Mouse (Mus musculus): ENCODE results near the gene Stim2.
A peak's percentile ranks its signal among the peaks of the same experiment; 100 is the strongest.

Stim2 gene

GRCm38 (mm10) chr5:53998146-53998742, at the start of gene Stim2:
TSS of gene Stim2 (plus strand) at chr5:53998499.
- peak; percentile 97 for DNase-seq

DNA sequence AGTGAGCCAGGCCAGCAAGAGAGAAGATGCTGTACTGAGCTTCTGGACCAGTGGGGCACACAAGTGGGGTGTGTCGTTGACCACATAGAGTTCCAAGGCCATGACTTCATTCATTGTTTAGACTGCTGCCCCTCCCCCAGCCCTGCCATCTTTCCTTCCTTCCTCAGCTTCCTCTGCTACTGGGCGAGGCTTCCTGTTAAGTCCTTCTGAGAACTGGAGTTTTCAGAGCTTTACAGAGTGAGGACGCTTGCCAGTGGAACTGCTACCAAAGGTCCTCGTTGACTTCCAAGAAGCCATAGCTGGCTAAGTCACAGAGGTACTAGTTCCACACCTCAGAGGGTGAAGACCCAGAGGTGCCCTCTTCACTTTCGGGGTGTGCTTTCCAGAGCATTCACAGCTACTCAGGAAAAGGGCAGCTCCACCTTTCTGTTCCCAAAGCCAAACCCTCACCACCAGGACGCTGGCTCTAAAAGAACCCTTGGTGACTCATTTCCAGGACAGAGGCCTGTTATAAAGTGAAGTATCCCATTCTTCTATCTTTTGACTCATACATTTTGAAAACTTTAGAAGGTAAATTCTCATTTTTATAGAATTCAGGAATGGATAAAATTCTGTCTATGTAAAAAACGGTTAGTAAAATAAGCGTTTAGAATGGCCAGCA, 49.6 kb upstream of the Stim2 start:
- DNase-seq, result no peak

DNA sequence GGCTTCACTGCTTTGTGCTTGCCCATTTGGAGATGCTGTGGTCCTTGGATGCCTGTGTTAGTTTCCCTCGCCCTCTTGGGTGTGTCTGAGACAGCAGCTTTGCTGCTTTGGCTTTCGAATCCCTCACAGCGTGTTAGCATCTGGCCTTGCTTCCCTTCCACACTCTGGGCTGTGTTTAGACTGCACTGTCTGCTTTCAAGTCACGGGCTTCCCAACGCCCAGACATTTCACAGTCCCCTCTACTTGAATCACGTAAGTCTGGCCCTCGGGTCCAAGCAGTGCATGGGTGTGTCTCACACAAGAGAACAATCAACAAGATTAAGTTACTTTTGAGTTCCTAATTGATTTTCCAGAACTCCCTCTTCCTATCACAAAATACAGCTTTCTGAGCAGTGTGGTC, 48.1 kb upstream of the Stim2 start:
- no peak for DNase-seq

DNA sequence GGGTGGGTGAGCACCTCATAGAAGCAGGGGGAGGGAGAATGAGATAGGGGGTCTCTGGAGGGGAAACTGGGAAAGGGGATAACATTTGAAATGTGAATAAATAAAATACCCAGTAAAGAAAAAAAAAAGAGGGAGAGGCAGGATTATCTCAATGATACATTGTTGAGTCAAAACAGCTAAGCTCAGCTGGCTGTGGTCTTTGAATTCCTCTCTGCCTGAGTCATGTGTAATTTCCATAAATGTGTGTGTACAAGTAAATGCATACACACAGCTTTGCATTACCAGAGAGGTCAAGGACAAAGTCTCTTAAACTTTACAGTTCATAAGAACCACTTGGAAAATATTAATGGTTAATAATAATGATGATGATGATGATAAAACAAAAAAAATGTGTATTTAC, 45.1 kb upstream of the Stim2 start:
- no peak for DNase-seq

DNA sequence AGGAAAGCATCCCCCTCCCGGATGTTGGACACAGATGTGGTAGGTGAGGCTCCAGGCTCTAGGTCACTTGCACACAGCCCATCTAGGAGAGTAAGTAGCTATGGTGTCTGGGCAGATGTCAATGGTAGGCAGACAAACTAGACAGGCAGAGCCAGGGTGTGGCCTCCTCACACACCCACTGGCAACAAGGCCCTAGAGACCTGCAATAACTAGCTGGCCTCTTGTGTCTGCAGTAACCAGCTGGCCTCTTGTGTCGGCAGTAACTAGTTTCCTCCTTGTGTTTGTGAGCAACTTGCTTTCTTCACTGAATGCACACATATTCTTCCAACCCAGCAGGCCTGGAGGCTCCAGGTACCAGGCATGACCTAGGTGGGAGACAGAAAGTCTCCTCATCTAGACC, 44.5 kb upstream of the Stim2 start:
- DNase-seq, result no peak

GRCm38 (mm10) chr5:53955966-53956365, 42.3 kb upstream of the Stim2 start:
- no peak for DNase-seq

DNA sequence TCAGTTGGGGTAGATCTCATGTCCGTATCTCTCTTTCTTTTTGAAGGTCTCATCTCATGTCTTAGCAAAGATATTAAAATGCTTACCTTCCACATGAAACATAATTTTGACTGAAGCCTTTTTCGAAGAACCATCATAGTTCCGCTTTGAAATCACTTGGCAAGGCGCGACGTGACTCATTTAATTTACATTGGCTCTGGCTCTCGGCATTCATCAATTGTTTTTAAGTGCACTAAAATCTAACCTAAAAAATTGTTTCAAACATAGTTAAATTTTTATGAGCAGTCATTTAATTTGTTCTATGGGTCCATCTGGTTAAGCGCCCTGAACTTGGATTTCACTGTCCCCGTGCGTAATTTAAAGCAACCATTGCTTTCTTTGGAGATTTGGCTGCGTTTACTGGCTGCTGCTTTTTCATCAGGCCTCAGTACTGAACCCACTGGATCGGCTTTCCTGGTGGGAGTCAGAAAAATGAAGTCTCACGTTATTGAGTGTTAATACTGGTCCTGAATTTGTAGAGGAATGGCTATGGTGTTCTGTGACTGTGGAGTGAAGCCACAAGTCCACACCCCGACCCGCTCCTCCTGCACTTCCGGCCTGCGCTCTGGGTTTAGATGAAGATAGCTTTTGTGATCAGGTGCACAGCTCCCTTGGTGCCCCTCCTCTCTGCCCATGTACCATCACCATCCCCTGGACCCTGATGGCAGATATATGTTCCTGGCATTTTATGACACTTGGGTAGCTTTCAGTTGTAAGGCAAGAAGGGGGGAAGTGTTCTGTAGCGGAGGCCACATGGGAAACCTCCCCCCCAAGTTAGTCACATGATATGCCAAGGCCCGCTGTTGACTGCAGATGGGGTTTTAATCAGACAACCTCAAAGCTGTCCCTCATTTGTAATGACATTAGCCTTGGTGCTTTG, 41.6 kb upstream of the Stim2 start:
- DNase-seq, result no peak

- DNase-seq, result no peak
Observed at GRCm38 (mm10) chr5:53957348-53957747, 41.0 kb upstream of the Stim2 start.

- no peak for DNase-seq
Observed at GRCm38 (mm10) chr5:53961229-53961628, 37.1 kb upstream of the Stim2 start.

DNA sequence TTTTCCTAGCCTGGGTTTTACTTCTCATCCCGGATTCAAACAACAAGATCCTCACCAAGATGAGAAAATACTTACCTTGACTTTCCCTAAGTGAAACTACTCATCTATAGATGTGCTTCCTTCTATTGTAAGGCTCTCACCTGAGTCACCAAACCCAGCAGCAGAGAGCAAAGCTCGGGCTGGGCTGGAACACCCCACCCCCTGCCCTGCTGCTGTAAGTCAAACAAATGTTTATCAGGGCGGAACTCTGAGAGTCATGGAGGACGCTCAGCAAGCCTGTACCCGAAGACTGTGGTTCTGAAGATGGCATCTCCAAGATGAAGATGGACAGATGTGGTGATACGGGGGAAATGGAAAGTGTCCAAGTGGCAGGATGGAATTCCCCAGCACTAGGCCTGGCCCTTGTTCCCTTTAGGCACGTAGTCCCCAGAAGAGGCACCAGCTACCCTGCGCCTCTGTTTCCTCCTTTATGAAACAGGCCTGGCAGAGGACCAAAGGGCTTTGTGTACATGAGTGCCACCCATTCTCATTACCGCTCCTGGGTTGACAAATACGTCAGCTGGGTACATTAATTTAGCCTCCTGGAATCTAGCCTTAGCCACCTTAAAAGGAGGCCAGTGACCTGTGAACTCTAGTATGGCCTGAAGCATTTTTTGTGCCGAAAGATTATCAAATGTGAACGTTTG, 36.3 kb upstream of the Stim2 start:
- no peak for DNase-seq

DNA sequence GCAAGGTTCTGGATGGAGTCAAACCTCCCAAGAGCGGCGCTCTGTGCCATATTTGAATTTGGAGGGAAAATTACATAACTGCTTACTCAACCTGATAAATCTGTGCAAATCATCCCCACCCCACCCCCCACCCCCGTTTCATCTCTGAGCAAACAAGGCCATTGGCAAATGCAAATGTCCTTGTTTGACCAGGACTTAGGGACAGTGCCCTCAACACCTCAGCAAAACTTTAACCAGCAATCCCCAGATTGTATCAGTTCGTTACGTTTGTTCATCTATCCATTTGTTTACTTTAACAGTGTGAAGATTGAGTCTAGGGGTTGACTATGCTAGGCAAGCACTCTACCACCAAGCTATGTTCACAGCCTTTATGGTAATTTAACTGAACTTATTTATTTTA, 32.6 kb upstream of the Stim2 start:
- DNase-seq, result no peak

DNA sequence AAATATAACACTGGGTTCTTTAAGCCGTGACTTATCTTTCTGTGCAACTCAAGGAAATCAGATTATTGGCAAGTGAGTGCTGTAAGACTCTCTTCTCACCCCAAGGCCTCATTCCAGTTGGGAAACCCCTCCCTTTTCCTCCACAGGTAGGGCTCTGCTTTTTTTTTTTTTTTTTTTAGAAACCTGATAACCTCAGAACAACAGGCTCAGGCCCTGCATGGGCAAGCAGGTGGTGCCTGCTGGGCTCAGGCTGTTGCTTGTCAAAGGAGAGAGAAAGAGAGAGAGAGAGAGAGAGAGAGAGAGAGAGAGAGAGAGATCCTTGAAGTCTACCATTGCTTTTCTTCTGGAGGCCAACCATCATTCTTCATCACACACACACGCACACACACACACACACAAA, 30.7 kb upstream of the Stim2 start:
- DNase-seq, result no peak

- no peak for DNase-seq
Observed at GRCm38 (mm10) chr5:53970178-53970577, 28.1 kb upstream of the Stim2 start.

GRCm38 (mm10) chr5:53971201-53971600, 27.1 kb upstream of the Stim2 start:
- no peak for DNase-seq

GRCm38 (mm10) chr5:53972905-53973304, 25.4 kb upstream of the Stim2 start:
- DNase-seq, result no peak

GRCm38 (mm10) chr5:53976497-53976896, 21.8 kb upstream of the Stim2 start:
- no peak for DNase-seq

DNA sequence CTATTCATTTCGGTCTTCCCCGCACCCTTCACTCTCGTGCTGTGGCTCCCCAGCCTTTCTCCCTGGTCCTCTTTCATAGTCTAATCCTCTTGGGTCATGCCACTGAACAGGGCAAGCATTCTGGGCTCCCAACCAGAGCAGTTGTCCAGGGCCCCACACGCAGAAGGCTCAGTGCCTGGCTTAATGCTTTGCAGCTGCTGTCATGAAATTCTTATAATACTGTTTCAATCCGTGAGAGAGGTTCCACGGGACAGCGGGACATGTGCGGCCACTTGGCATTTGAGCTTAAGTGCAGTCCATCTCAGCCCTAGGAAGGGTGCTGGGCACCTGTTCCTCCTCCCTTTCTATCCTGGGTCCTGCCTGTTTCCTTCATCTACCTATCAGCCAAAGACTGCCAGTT, 21.2 kb upstream of the Stim2 start:
- no peak for DNase-seq

DNA sequence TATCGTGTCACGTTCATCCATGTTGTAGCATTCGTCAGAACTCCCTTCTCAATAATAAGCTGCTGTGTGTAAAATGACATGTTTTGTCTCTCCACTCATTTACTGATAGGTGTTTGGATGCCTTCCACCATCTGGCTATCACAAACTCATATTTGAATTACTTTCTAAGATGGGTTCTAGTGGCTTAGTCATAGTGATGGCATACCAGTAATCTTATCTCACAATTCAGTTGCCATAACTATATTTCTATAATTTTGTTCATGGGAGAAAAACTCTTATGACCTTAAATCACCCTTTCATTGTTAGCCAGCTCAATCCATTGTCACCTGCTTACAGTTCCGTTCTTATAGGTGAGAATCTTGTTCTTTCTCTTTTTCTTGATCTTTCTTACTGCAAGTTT, 14.9 kb upstream of the Stim2 start:
- DNase-seq, result no peak

DNA sequence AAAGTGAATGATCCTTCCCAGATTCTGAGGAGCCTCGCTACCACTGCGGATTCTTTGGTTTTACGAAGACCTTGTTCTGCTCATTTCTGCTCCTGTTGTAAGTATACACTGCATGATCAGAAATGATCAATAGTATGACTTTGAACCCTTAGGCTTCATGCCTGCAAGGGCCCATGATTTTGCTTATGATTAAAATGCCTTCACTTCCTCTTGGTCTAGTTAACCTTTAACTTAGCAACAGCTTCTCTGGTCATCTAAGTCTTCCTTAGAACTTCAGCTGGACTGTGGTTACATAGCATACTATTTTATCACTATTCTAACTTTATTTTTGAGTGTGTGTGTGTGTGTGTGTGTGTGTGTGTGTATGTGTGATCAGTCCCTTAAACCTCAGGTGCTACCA, 12.7 kb upstream of the Stim2 start:
- no peak for DNase-seq

- no peak for DNase-seq
Observed at GRCm38 (mm10) chr5:53987496-53987895, 10.8 kb upstream of the Stim2 start.

DNA sequence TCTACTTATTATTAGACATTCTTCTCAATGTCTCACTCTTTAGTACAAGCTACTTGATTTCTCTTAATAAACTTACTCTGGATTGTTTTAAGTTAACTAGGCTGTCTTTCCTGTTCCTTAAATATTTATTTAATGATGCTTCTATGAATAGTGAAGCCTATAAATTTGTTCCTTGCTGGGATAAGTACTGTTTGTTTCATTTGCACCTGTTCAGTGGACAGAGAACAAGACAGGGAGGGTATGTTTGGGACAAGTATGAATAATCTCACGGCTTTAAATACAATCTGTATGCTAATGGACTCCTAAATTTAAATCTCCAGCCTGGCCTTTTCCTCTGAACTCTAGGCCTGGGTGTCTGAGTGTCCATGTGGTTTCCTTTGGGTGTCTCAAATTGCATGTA, 10.2 kb upstream of the Stim2 start:
- no peak for DNase-seq

DNA sequence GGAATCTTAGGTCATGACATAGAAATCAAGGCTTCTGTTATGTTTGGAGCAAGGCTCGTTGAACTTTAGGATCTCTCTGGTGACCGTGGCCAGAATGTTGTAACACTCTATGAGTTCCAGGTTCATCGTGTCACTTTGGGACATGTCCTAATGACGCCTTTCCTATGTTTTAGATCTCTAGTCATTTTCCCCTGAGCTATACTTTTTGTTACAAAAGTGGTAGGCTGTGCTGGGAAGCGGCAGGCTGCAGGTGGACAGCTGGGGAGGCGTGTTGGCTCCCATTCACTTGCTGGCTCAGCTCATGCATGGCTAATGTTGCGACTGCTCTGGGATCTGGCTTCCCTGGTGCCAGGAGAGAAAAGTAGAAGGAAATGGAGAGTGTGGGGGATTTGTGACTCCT, 5.7 kb upstream of the Stim2 start:
- DNase-seq, result peak; percentile 64

DNA sequence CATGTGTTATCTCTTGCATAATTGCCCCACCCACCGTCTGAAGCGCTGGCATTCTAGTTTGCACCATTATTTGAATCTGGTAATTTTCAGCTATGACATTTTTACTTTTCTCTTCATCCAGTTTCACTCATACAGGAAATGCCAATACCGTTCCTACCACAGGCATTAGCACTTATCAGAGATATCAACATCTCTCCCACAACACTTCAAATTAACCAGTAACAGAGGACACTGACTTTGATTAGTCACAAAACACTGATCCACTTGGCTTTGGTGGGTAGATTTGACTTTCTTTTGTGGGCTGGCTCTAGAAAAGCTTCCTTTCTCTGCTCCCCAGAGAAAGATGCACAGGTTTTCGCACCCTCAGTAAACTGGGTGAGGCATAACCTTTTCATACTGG, 3.7 kb upstream of the Stim2 start:
- no peak for DNase-seq

Measured in cerebellum, adult 9-11 months (tissue).